Mouse (Mus musculus): ENCODE results near the gene Mto1. TPM values are rescaled to one million over a fixed set of nuclear protein-coding genes. Genes with fewer than 3 reads are reported as not detected.
"Not testable (repeated sequence)": the region's sequence is repeated elsewhere in the genome, so short reads cannot be mapped to it uniquely, and the experiment has no call there.

Gene Mto1
- total RNA-seq, 1 experiment from 2014 or later, result 34.0 TPM

- no peak for ATAC-seq (ENCODE audit: extremely low read depth, insufficient number of reproducible peaks, low FRiP score, poor library complexity, severe bottlenecking)
Observed at GRCm38 (mm10) chr9:78474270-78474669, 26.3 kb downstream of the Mto1 start.

GRCm38 (mm10) chr9:78474771-78475382 lies 26.9 kb downstream of the Mto1 start:
- ATAC-seq (ENCODE audit: extremely low read depth, insufficient number of reproducible peaks, low FRiP score, poor library complexity, severe bottlenecking), result no peak

- no peak for ATAC-seq (ENCODE audit: extremely low read depth, insufficient number of reproducible peaks, low FRiP score, poor library complexity, severe bottlenecking)
Observed at GRCm38 (mm10) chr9:78475383-78475780, 27.4 kb downstream of the Mto1 start.

GRCm38 (mm10) chr9:78475873-78476272 lies 27.9 kb downstream of the Mto1 start:
- no peak for ATAC-seq (ENCODE audit: extremely low read depth, insufficient number of reproducible peaks, low FRiP score, poor library complexity, severe bottlenecking)

GRCm38 (mm10) chr9:78476531-78477020 lies 28.6 kb downstream of the Mto1 start:
- ATAC-seq (ENCODE audit: extremely low read depth, insufficient number of reproducible peaks, low FRiP score, poor library complexity, severe bottlenecking), result no peak

- ATAC-seq (ENCODE audit: extremely low read depth, insufficient number of reproducible peaks, low FRiP score, poor library complexity, severe bottlenecking), result peak; percentile 20; the same call in 1 of the 2 replicates
Observed at GRCm38 (mm10) chr9:78477021-78477551, 29.1 kb downstream of the Mto1 start.

- not testable (repeated sequence) for ATAC-seq (ENCODE audit: extremely low read depth, insufficient number of reproducible peaks, low FRiP score, poor library complexity, severe bottlenecking)
Observed at GRCm38 (mm10) chr9:78478009-78478605, 30.1 kb downstream of the Mto1 start.

GRCm38 (mm10) chr9:78479308-78479707 lies 31.3 kb downstream of the Mto1 start:
- ATAC-seq (ENCODE audit: extremely low read depth, insufficient number of reproducible peaks, low FRiP score, poor library complexity, severe bottlenecking), result not testable (repeated sequence)

GRCm38 (mm10) chr9:78480227-78480626 lies 32.2 kb downstream of the Mto1 start:
- not testable (repeated sequence) for ATAC-seq (ENCODE audit: extremely low read depth, insufficient number of reproducible peaks, low FRiP score, poor library complexity, severe bottlenecking)

- peak; percentile 65 for ATAC-seq (ENCODE audit: extremely low read depth, insufficient number of reproducible peaks, low FRiP score, poor library complexity, severe bottlenecking)
Observed at GRCm38 (mm10) chr9:78480706-78481358, 32.8 kb downstream of the Mto1 start.

- ATAC-seq (ENCODE audit: extremely low read depth, insufficient number of reproducible peaks, low FRiP score, poor library complexity, severe bottlenecking), result peak; percentile 76
Observed at GRCm38 (mm10) chr9:78481423-78482331, 33.7 kb downstream of the Mto1 start.

GRCm38 (mm10) chr9:78482386-78482785 lies 34.4 kb downstream of the Mto1 start:
- no peak for ATAC-seq (ENCODE audit: extremely low read depth, insufficient number of reproducible peaks, low FRiP score, poor library complexity, severe bottlenecking)

- ATAC-seq (ENCODE audit: extremely low read depth, insufficient number of reproducible peaks, low FRiP score, poor library complexity, severe bottlenecking), result no peak
Observed at GRCm38 (mm10) chr9:78484660-78485059, 36.7 kb downstream of the Mto1 start.

GRCm38 (mm10) chr9:78488021-78488420 lies 40.0 kb downstream of the Mto1 start:
- ATAC-seq (ENCODE audit: extremely low read depth, insufficient number of reproducible peaks, low FRiP score, poor library complexity, severe bottlenecking), result not testable (repeated sequence)

- peak; percentile 79 for ATAC-seq (ENCODE audit: extremely low read depth, insufficient number of reproducible peaks, low FRiP score, poor library complexity, severe bottlenecking)
Observed at GRCm38 (mm10) chr9:78488890-78489420, 40.9 kb downstream of the Mto1 start, which contains the start of gene Eef1a1. TSS of gene Eef1a1 (minus strand) at chr9:78489151.

- ATAC-seq (ENCODE audit: extremely low read depth, insufficient number of reproducible peaks, low FRiP score, poor library complexity, severe bottlenecking), result no peak
Observed at GRCm38 (mm10) chr9:78491169-78491568, 43.2 kb downstream of the Mto1 start.

- no peak for ATAC-seq (ENCODE audit: extremely low read depth, insufficient number of reproducible peaks, low FRiP score, poor library complexity, severe bottlenecking)
Observed at GRCm38 (mm10) chr9:78492254-78492653, 44.2 kb downstream of the Mto1 start.

- no peak for ATAC-seq (ENCODE audit: extremely low read depth, insufficient number of reproducible peaks, low FRiP score, poor library complexity, severe bottlenecking)
Observed at GRCm38 (mm10) chr9:78493171-78493570, 45.2 kb downstream of the Mto1 start.
